Mouse (Mus musculus): ENCODE results near the gene Ipcef1.
"Not testable (repeated sequence)": the region's sequence is repeated elsewhere in the genome, so short reads cannot be mapped to it uniquely, and the experiment has no call there.

Ipcef1 gene

GRCm38 (mm10) chr10:6885460-6885859, 166.8 kb downstream of the Ipcef1 start:
- DNase-seq (ENCODE audit: low read depth): peak; percentile 66

DNA sequence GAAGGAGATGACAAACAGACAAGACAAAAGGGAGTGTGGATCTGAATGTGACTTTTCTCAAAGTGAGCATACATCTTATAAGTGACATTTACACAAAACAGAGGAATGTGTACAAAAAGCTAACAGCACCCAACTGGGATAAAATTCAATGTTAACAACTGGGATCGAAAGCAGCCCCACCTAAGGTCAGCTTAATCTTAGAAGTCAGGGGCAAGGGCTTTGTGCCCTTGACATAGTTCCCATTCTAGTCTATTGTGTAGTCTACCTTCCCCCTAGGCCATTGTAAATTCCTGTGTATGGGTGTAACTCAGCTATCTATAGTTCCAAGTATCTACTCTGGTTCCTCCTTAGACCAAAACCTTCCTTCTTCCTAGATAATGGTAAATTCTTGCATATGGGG, 170.2 kb downstream of the Ipcef1 start:
- DNase-seq (ENCODE audit: low read depth): not testable (repeated sequence)

DNA sequence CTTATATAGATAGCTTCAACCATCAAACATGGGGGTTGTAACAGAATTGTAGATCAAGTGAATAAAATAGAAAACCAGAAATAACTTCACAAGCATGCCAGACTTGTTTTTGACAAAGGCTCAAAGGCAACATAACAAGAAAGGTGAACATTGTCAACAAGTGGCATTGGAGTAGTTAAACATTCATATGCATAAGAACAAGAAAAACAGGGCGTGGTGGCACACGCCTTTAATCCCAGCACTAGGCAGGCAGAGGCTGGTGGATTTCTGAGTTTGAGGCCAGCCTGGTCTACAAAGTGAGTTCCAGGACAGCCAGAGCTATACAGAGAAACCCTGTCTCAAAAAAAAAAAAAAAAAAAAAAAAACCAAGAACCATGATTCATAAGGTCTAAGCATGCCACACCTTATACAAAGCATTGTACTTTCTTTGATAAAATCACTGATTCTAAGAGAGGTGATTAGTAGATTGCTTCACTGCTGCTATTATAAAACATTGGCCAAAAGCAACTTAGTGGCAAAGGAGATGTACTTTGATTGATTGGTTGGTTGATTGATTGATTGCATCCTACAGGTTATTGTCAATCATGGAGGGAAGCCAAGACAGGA, 173.9 kb downstream of the Ipcef1 start:
- DNase-seq (ENCODE audit: low read depth): no peak

- peak; percentile 3 for DNase-seq (ENCODE audit: low read depth)
Observed at GRCm38 (mm10) chr10:6873917-6874316, 178.4 kb downstream of the Ipcef1 start.

- DNase-seq (ENCODE audit: low read depth): no peak
Observed at GRCm38 (mm10) chr10:6871418-6872072, 180.7 kb downstream of the Ipcef1 start.

DNA sequence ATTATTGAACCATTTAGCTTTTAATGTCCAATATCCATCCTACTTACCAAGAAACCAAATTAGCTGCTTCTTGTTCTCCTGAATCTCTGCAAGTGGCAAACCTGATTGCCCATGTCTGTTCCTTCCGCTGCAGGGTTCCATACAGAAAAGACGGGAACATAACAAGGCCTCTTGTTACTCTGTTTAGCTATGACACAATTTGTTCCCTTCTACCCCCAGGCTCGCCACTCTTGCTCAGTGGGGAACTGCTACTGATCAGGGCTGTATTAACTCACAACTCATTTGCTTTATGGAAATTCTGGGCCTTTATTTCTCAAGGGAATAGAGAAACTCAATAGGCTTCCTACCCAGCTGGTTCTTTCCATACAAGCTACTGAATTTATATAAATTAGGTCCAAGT, 196.5 kb downstream of the Ipcef1 start:
- no peak for DNase-seq (ENCODE audit: low read depth)

GRCm38 (mm10) chr10:6848834-6849233, 203.4 kb downstream of the Ipcef1 start:
- no peak for DNase-seq (ENCODE audit: low read depth)

GRCm38 (mm10) chr10:6848162-6848754, 204.0 kb downstream of the Ipcef1 start:
- DNase-seq (ENCODE audit: low read depth): no peak

- no peak for DNase-seq (ENCODE audit: low read depth)
Observed at GRCm38 (mm10) chr10:6846283-6846682, 206.0 kb downstream of the Ipcef1 start.

GRCm38 (mm10) chr10:6842225-6842624, 210.1 kb downstream of the Ipcef1 start:
- no peak for DNase-seq (ENCODE audit: low read depth)
